Mouse (Mus musculus): ENCODE results near the gene Faap100. TPM values are rescaled to one million over a fixed set of nuclear protein-coding genes. Genes with fewer than 3 reads are reported as not detected.

Faap100 gene
- polyA plus RNA-seq, 1 experiment from 2014 or later, result 34.5 TPM

DNA sequence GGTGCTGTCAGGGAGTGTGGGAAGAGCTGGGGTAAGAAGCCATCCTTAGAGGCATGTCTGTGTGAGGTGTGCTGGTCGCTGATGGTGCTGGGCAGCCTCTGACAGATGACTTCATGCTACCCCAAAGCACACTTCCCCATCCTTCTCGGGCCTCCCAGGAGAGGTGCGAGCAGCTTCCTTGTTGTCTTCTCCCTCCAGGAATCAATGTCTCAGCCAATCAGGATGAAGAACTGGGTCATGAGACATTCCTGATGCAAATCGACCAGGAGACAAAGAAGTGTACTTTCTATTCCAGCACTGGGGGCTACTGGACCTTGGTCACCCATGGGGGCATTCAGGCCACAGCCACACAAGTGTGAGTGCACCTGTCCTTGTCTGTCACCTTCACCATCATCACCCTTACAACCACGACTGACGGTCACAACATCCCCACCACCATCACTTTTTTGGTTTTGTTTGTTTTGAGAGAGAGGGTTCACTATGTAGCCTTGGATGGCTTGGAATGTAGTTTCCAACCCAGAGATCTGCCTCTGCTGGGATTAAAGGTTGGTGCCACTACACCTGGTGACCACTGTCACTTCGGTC lies 12.0 kb downstream of the Faap100 start:
- H3K4me2 ChIP-seq (ENCODE audit: low read depth, low read length), result no peak overlapping the region
- no peaks in the 10 kb centered on the region for H3K36me3 ChIP-seq (ENCODE audit: control insufficient read depth, insufficient read depth, low read length)
- H3K4me1 ChIP-seq (ENCODE audit: control insufficient read depth, insufficient read depth, low read length), result no peaks in the 10 kb centered on the region
- no peak overlapping the region for H3K27ac ChIP-seq (ENCODE audit: low read length)
- H3K9me3 ChIP-seq (replicated peaks; ENCODE audit: control insufficient read depth, low read length), result no peaks in the 10 kb centered on the region
- H3K9ac ChIP-seq (ENCODE audit: low read length), result no peak overlapping the region
- WGBS, result 33% methylated on average over 7 of the region's 7 CpGs
- H3K4me3 ChIP-seq (replicated peaks; ENCODE audit: low read length), result no peak overlapping the region
- H3K27me3 ChIP-seq (ENCODE audit: control insufficient read depth, insufficient read depth, low read length), result no peaks in the 10 kb centered on the region
- ATAC-seq (ENCODE audit: insufficient read depth, low FRiP score), result no peak

- Histone ChIP-seq H3K4me3 (replicated peaks; ENCODE audit: low read length) (no peak overlapping the region), H3K4me2 (ENCODE audit: low read depth, low read length) (no peak overlapping the region), H3K4me1 (ENCODE audit: control insufficient read depth, insufficient read depth, low read length) (peaks cover 11% of the 10 kb centered on the region), H3K36me3 (ENCODE audit: control insufficient read depth, insufficient read depth, low read length) (no peaks in the 10 kb centered on the region), H3K9me3 (replicated peaks; ENCODE audit: control insufficient read depth, low read length) (no peaks in the 10 kb centered on the region), H3K27me3 (ENCODE audit: control insufficient read depth, insufficient read depth, low read length) (no peaks in the 10 kb centered on the region), H3K9ac (ENCODE audit: low read length) (no peak overlapping the region), H3K27ac (ENCODE audit: low read length) (no peak overlapping the region)
- no peak for ATAC-seq (ENCODE audit: insufficient read depth, low FRiP score)
- 83% methylated on average over 6 of the region's 6 CpGs for WGBS
Observed at GRCm38 (mm10) chr11:120362891-120363290, 15.7 kb downstream of the Faap100 start.

DNA sequence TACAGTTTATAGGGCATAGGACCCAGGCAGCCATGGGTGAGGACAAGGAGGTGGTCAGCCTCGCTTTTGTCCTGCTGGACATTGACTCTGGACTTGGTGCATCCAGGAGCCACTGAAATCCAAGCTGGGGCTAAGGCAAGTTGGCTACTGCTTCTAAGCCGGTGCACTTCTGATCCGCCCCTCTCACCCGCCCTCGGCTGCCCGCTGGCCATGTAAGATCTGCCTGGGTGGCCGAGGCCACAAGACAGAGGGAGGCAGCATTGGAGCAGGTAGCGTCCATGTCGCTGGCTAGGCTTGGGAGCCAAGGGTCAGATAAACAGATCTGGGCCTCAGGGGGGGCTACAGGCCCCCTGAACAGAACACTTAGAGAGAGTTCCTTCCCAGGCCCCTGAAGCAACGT lies 17.3 kb downstream of the Faap100 start, which contains the start of gene Fscn2:
TSS of gene Fscn2 (plus strand) at position 240 of the 400 bp plus-strand sequence.
- WGBS, result 66% methylated on average over 10 of the region's 10 CpGs
- H3K4me1 ChIP-seq (ENCODE audit: control insufficient read depth, insufficient read depth, low read length), result peaks cover 20% of the 10 kb centered on the region
- ATAC-seq (ENCODE audit: insufficient read depth, low FRiP score), result no peak

GRCm38 (mm10) chr11:120360755-120361154 lies 17.8 kb downstream of the Faap100 start:
- no peaks in the 10 kb centered on the region for H3K27me3 ChIP-seq (ENCODE audit: control insufficient read depth, insufficient read depth, low read length)
- 76% methylated on average over 5 of the region's 5 CpGs for WGBS
- H3K36me3 ChIP-seq (ENCODE audit: control insufficient read depth, insufficient read depth, low read length), result no peaks in the 10 kb centered on the region
- H3K27ac ChIP-seq (ENCODE audit: low read length), result no peak overlapping the region
- H3K4me1 ChIP-seq (ENCODE audit: control insufficient read depth, insufficient read depth, low read length), result peaks cover 22% of the 10 kb centered on the region
- no peak for ATAC-seq (ENCODE audit: insufficient read depth, low FRiP score)
- no peak overlapping the region for H3K4me3 ChIP-seq (replicated peaks; ENCODE audit: low read length)
- H3K9me3 ChIP-seq (replicated peaks; ENCODE audit: control insufficient read depth, low read length), result no peaks in the 10 kb centered on the region
- no peak overlapping the region for H3K4me2 ChIP-seq (ENCODE audit: low read depth, low read length)
- no peak overlapping the region for H3K9ac ChIP-seq (ENCODE audit: low read length)

More for the DNA sequence above, 17.3 kb downstream of the Faap100 start, which contains the start of gene Fscn2:
- Histone ChIP-seq H3K27me3 (ENCODE audit: control insufficient read depth, insufficient read depth, low read length) (no peaks in the 10 kb centered on the region), H3K4me2 (ENCODE audit: low read depth, low read length) (no peak within 1 kb of the TSS), H3K9ac (ENCODE audit: low read length) (0 out of 2 replicates have a peak within 1 kb of the TSS, but pooled peaks have one; percentile 9), H3K9me3 (replicated peaks; ENCODE audit: control insufficient read depth, low read length) (no peaks in the 10 kb centered on the region), H3K36me3 (ENCODE audit: control insufficient read depth, insufficient read depth, low read length) (no peaks in the 10 kb centered on the region), H3K27ac (ENCODE audit: low read length) (no peak within 1 kb of the TSS), H3K4me3 (replicated peaks; ENCODE audit: low read length) (no peak within 1 kb of the TSS)

DNA sequence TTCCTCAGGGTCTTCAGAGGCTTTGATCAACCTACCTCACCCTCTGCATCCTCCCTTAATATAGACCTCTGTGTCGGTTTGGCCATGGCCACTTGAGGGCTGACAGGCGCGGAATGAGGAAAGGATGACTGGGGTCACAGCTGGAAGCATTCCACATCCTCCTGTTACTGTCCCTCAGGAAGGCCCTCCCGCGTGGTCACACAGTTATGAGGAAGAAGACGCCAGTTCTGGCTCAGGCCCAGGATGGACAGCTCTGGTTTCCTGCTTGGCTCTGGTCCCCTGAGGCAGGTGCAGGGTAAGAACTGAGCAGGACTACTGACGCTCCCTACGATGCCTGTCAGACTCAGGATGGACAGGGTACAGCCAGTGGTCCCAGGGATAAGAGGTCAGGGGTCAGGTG lies 18.5 kb downstream of the Faap100 start:
- H3K9me3 ChIP-seq (replicated peaks; ENCODE audit: control insufficient read depth, low read length), result no peaks in the 10 kb centered on the region
- no peak overlapping the region for H3K4me3 ChIP-seq (replicated peaks; ENCODE audit: low read length)
- ATAC-seq (ENCODE audit: insufficient read depth, low FRiP score), result no peak
- no peaks in the 10 kb centered on the region for H3K27me3 ChIP-seq (ENCODE audit: control insufficient read depth, insufficient read depth, low read length)
- H3K9ac ChIP-seq (ENCODE audit: low read length), result no peak overlapping the region
- H3K27ac ChIP-seq (ENCODE audit: low read length), result no peak overlapping the region
- H3K36me3 ChIP-seq (ENCODE audit: control insufficient read depth, insufficient read depth, low read length), result no peaks in the 10 kb centered on the region
- H3K4me1 ChIP-seq (ENCODE audit: control insufficient read depth, insufficient read depth, low read length), result peaks cover 25% of the 10 kb centered on the region
- 42% methylated on average over 8 of the region's 8 CpGs for WGBS
- no peak overlapping the region for H3K4me2 ChIP-seq (ENCODE audit: low read depth, low read length)

DNA sequence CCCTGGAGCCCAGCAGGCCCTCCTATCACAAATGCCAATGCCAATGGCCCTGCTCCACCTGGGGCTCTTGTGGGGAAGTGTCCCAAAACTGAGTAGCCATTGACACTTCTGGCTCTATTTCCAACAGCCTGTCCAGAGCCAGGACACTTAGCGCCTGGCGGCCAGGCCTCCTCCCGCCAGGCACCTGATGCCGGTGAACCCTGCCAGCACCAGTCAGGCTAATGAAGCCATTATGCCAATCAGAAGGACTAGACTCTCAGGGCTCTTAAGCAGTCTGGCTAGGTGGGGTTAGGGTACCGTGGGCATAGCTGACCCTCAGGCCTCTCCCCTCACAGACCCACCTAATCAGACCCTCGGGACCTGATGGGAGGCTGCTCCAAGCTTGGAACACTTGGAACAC lies 19.2 kb downstream of the Faap100 start:
- Histone ChIP-seq H3K27me3 (ENCODE audit: control insufficient read depth, insufficient read depth, low read length) (no peaks in the 10 kb centered on the region), H3K4me2 (ENCODE audit: low read depth, low read length) (no peak overlapping the region), H3K4me1 (ENCODE audit: control insufficient read depth, insufficient read depth, low read length) (peaks cover 32% of the 10 kb centered on the region), H3K4me3 (replicated peaks; ENCODE audit: low read length) (no peak overlapping the region), H3K27ac (ENCODE audit: low read length) (no peak overlapping the region), H3K9me3 (replicated peaks; ENCODE audit: control insufficient read depth, low read length) (no peaks in the 10 kb centered on the region), H3K9ac (ENCODE audit: low read length) (no peak overlapping the region), H3K36me3 (ENCODE audit: control insufficient read depth, insufficient read depth, low read length) (no peaks in the 10 kb centered on the region)
- ATAC-seq (ENCODE audit: insufficient read depth, low FRiP score), result no peak
- WGBS, result 83% methylated on average over 6 of the region's 6 CpGs

GRCm38 (mm10) chr11:120357791-120358401 lies 20.7 kb downstream of the Faap100 start:
- Histone ChIP-seq H3K4me3 (replicated peaks; ENCODE audit: low read length) (no peak overlapping the region), H3K9ac (ENCODE audit: low read length) (peak overlapping the region; percentile 42; the same call in 1 of the 2 replicates), H3K9me3 (replicated peaks; ENCODE audit: control insufficient read depth, low read length) (no peaks in the 10 kb centered on the region), H3K4me2 (ENCODE audit: low read depth, low read length) (peak overlapping the region; percentile 33), H3K36me3 (ENCODE audit: control insufficient read depth, insufficient read depth, low read length) (no peaks in the 10 kb centered on the region), H3K27me3 (ENCODE audit: control insufficient read depth, insufficient read depth, low read length) (no peaks in the 10 kb centered on the region), H3K27ac (ENCODE audit: low read length) (peak overlapping the region; percentile 93), H3K4me1 (ENCODE audit: control insufficient read depth, insufficient read depth, low read length) (peaks cover 43% of the 10 kb centered on the region)
- WGBS, result 6% methylated on average over 10 of the region's 10 CpGs
- peak; percentile 85 for ATAC-seq (ENCODE audit: insufficient read depth, low FRiP score)

- WGBS, result 91% methylated on average over 4 of the region's 4 CpGs
- no peaks in the 10 kb centered on the region for H3K9me3 ChIP-seq (replicated peaks; ENCODE audit: control insufficient read depth, low read length)
- H3K27me3 ChIP-seq (ENCODE audit: control insufficient read depth, insufficient read depth, low read length), result no peaks in the 10 kb centered on the region
- no peaks in the 10 kb centered on the region for H3K36me3 ChIP-seq (ENCODE audit: control insufficient read depth, insufficient read depth, low read length)
- no peak overlapping the region for H3K4me3 ChIP-seq (replicated peaks; ENCODE audit: low read length)
- peaks cover 48% of the 10 kb centered on the region for H3K4me1 ChIP-seq (ENCODE audit: control insufficient read depth, insufficient read depth, low read length)
- H3K9ac ChIP-seq (ENCODE audit: low read length), result no peak overlapping the region
- peak overlapping the region; percentile 93; the same call in 1 of the 2 replicates for H3K27ac ChIP-seq (ENCODE audit: low read length)
- H3K4me2 ChIP-seq (ENCODE audit: low read depth, low read length), result no peak overlapping the region
- ATAC-seq (ENCODE audit: insufficient read depth, low FRiP score), result no peak
Observed at GRCm38 (mm10) chr11:120356900-120357299, 21.7 kb downstream of the Faap100 start.

DNA sequence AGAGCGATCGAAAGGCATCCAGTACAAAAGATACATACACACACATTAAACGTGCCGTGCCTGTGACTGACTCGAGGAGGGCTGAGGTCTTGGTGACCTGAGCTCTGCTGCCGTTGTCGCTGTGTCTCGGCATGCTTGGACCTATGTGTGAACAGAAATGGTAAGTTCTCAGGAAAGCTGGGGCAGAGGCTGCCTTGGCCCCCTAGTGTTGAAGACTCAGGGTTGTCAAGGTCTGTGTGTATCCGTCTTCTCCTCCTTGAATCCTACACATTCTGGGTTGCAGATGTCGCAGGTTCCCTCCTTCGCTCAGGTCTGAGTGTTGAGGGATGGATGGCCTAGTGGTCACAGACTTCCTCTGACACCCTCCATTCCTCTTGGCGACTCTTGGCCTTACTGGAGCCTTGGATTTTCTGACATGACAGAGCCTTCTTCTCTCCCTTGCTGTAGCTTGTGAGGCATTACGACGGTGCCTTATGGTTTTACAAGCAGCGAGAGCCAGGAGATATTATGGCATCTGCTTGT lies 22.2 kb downstream of the Faap100 start:
- Histone ChIP-seq H3K36me3 (ENCODE audit: control insufficient read depth, insufficient read depth, low read length) (no peaks in the 10 kb centered on the region), H3K9me3 (replicated peaks; ENCODE audit: control insufficient read depth, low read length) (no peaks in the 10 kb centered on the region), H3K4me1 (ENCODE audit: control insufficient read depth, insufficient read depth, low read length) (peaks cover 48% of the 10 kb centered on the region), H3K27me3 (ENCODE audit: control insufficient read depth, insufficient read depth, low read length) (no peaks in the 10 kb centered on the region), H3K4me3 (replicated peaks; ENCODE audit: low read length) (no peak overlapping the region), H3K4me2 (ENCODE audit: low read depth, low read length) (no peak overlapping the region), H3K27ac (ENCODE audit: low read length) (no peak overlapping the region), H3K9ac (ENCODE audit: low read length) (no peak overlapping the region)
- WGBS, result 72% methylated on average over 15 of the region's 15 CpGs
- no peak for ATAC-seq (ENCODE audit: insufficient read depth, low FRiP score)
